Mouse (Mus musculus) spleen, postnatal 14 days (tissue): ENCODE measurements around the gene Olfr573-ps1.

Experiments
- DNase-seq, 2 experiments: peaks; one replicate each; pipeline ENCODE4 v3.0.0; 2021 to 2022; ENCODE audit warnings: low spot score in 2 of 2

Olfr573-ps1 gene

DNA sequence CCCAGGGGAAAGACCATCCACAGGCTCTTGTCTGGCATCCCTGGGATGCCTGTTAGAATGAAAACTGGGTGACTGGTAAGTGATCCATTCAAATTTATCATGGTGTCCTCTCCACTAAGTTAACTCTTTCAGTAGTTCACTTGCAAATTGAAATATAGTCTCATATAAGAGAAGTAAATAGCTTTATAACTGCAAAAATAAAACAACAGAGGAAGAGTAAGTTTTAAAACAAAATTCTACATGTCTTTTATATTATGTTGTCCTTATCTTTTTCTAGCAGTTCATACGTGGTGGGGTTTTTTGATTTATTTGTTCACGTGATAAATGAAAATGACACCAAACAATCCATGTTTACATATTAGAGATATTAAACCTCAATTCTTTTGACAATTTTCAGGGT, at the start of gene Olfr573-ps1:
Gene Olfr573-ps1 (minus strand): TSS at position 101 of the 400 bp plus-strand sequence.
- DNase-seq, result no peak

DNA sequence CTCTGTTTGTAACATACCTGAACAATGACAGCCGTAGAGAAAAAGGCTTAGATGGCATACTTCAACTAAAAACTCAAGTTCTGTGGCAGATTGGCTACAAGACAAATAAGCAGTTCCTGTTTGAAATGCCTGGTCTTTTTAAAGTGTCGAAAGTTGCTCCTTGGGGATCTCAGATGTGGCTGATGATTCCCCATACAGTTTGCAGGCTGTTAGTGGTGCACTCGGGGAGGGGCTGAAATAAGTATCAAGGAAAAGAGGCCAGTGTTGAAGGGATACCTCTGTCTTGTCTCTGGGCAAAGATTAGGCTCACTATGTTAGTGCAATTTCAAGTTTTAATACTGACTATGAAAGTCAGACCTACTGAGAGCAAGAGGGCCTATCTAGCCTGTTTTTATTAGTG, 46.8 kb upstream of the Olfr573-ps1 start, which contains the start of gene Olfr578:
Gene Olfr578 (minus strand): TSS at position 101 of the 400 bp plus-strand sequence.
- no peak for DNase-seq

DNA sequence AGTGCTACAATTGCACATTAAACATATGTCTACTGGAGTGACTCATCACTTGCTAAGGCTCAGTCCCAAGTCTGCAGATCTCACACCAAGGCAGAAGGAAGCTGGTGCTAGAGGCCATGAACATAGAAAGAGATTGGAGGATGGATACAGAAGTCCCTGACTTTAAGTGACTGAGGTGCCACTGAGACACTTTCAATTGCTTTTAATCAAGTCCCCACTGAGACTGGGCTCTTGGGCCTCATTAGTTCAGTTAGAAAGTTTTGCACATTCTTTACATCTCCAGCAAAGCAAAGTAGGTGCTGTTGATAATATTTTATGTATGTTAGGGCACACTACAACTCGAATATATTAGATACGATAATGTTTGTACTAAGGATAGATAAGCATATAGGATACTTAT, 33.5 kb upstream of the Olfr573-ps1 start, which contains the start of gene Olfr577:
Gene Olfr577 (minus strand): TSS at position 101 of the 400 bp plus-strand sequence.
- DNase-seq, result no peak

DNA sequence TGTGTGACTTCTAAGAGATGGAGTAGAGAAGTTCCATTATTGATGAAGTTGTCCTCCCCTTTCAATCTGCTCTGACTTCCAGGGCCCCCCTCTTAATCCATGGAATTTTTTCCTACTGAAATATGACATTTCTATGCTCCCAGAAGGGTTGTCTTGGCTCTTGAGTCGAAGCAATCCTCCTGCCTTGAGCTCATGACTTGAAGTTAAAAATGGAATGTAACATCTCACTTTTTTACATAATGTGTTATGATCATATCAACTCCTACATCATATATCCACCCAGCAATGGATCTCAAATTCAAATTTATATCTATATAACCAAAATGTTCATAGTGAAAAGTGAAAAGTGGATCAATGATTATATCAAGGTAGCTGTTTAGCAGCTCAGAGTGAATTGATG, 32.0 kb upstream of the Olfr573-ps1 start:
- DNase-seq, result no peak

DNA sequence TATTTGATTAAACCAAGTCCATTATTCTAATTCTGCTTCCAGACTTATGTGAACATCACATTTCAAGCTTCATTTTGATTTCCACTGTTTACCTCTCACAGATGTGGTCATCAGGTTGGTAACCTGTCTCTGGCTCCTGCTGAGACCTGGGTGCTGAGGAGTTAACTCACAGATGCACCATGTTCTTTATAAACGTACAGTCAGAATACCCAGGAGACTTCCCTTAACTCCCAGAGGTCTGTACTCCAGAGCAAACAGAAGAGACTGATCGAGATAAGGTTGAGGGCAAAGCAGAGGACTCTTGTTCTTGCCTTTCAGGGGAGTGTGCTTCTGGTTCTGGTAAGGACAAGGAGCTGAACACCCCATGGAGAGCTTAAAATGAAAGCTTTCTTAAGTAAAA, 20.0 kb upstream of the Olfr573-ps1 start, which contains the start of gene Olfr576:
Gene Olfr576 (plus strand): TSS at position 301 of the 400 bp plus-strand sequence.
- DNase-seq, result no peak

DNA sequence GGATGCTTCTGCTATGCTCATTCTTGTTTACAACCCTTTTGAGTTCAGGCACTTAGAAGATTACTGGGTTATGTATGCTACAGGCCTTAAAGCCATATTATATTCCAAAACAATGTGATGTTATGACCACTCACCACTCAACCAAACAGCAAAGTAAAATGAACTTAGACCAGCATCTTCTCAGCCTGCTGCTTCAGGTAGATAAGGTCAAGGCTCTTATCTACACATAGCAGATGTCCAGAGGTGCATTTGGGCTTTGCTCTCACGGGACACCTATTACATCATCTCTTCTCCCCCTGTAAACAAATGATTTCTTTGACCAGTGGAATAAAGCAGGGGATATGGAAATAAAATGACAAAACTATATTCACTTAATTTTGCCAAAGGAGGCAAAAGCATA, 16.2 kb upstream of the Olfr573-ps1 start, which contains the start of gene Olfr575:
Gene Olfr575 (minus strand): TSS at position 183 of the 400 bp plus-strand sequence.
- no peak for DNase-seq

DNA sequence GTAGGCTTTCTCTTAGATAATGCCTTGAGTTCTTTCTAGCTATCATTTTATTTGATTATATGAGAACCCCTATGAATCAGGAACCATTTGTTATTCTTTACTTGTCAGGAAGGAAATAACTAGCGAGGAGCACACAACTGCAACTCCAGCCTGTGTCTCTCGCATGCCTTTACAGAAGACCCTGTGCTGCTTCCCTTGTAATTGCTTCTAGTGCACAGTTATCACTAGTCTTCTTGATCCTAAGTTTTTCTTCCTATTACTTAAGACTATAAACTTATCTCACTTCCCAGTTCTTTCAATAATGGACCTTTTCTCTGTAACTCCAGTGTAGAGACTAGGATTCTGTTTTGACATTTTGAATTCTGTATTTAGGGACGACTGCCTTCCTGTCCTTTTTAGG, 15.8 kb upstream of the Olfr573-ps1 start:
- no peak for DNase-seq

DNA sequence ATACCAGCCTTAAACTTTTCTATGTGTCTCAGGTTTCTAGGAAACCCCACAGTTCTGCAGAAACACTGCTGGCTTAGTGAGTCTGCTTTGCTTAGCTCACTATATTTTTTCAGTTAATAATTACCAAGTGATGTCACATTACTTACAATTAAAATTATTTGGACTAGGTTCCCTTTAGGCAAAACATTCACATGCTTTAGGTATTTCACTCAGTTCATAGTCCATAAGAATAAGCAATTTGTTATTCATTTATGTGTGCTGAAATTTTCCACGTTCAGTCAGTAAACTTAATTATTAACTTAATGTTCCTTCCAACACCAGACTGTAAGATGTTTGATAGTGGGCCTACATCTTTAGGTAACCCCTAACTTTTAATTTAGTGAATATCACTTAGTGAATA, 8.4 kb upstream of the Olfr573-ps1 start:
- DNase-seq, result no peak

DNA sequence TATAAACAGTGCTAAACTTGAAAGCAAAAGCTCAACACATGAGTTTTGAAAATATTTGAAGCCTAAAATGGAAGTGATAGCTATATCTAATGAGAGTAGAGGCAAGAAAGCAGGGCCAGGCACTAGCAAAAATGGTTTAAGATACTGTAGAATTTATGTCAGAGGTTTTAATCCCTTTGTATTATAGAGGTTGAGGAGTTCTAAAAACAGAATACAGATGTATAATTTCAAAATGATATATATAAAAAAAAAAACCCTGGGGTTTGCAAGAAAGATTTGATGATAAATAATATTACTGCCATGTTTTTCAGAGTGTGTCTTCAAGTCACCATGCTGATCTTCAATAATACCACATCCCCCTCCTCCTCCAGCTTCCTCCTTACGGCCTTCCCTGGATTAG, 5.8 kb upstream of the Olfr573-ps1 start, which contains the start of gene Olfr574:
Gene Olfr574 (plus strand): TSS at position 301 of the 400 bp plus-strand sequence.
- DNase-seq, result no peak

DNA sequence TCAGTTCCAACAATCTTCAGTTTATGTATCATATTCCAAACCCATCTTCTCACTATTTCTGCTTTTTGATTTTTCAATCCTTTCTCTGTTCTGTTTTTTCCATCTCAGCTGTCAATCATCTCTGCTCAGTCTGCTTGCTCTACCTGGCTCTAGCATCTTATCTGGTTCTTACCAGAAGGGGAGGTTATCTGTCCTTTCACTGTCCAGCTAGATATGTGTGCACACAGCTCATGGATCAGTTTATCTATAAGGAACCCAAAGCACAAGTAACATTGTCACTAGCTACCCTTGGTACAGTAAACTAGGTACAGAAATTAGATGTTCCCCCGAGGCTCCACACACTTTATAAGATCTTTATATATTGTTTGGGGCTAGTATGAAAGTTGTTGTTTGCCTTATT, 1.0 kb upstream of the Olfr573-ps1 start:
- no peak for DNase-seq

DNA sequence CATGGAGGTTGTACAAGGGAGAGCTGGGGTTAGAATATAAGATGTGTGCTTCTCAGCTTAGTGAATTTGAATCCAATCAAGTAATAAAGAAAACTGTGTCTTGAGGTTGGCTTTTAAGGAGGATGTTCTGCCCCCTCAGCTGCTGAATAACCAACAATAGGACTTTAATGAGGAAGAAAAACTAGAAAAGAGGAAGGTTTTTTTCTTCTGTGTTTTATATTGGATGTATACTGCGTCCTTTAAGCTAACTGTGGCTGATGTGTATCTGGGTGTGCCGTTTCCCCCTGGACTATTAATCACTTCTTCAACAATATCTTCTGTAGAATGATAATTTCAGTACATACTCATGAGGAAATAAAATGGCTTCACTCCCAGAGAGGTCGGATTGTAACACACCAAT, 15.3 kb downstream of the Olfr573-ps1 start:
- DNase-seq, result no peak

DNA sequence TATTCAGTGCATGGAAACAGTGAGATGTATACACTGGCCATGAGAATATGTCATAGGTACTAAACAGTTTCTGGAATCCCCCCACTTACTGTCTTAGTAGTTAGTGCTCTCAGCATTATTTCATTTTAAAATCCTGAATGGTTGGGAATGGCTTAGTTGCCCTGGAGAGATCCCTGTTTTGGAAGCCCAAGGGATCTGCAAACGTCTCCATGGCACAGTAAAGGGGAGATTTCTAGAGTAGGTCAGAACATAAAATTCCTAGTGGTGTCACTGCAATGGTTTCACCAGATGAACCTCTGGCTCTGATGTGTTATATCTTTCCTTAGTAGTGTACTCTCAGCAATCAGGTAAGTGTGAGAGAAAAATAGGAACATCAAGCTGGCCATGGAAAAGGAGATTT, 18.3 kb downstream of the Olfr573-ps1 start, which contains the start of gene Olfr572:
Gene Olfr572 (plus strand): TSS at position 301 of the 400 bp plus-strand sequence.
- DNase-seq, result no peak

DNA sequence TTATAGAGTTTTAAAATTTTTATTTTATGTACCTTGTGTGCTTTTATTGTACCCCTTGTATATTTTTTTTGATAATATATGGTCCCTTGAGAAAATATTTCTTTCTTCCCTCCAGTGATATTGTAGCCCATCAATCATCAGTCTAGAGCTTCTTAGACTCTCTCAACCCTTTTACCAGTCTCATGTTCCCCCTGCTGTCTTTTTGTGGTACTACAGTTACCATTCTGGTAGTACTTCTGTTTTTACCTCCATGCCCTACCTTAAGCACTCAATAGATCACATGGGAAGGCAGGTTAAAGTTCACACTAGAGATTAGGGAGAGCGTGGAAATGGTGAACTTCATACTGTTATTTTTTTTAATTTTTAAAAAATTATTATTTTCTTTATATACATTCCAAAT, 22.7 kb downstream of the Olfr573-ps1 start:
- DNase-seq, result no peak

DNA sequence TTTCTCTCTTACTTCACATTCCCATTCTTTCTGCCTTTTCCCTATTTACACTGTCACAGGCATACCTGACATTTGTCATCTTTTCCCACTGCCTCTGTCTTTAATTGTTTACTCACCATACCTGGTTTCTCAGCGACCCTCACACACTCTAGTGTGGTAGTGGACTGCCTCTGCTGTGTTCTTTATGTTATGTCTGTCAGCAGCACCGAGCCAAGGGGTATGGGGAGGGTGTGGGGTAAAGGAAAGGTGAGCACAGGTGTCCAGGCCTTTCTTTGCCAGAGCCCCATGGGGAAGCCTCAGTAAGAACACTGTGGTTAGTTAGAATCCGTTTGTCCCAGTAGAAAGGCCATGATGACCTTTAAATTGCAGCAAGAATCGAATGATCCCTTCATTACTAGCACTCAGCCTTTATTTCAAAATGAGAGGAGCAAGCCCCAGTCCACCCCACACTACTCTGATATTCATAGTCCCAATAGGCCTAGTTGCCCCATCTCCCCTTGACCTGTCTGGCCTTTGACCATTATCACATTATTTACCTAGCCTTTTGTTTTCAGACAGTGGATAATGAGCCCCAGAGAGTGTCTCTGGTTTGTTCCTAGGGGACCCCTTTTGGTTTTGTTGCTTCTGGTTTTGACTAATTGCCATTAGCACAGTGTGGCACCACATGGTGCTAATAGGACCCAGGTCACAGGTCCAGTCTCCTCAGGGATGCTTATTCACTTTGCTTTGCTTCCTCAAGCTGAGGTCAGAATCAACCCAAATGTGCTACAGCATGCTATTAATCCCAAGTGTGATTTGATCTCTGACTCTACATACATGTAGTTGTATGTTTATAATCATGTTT, 25.1 kb downstream of the Olfr573-ps1 start, which contains the start of gene Olfr571:
Gene Olfr571 (minus strand): TSS at position 505 of the 844 bp plus-strand sequence.
- DNase-seq, result no peak

DNA sequence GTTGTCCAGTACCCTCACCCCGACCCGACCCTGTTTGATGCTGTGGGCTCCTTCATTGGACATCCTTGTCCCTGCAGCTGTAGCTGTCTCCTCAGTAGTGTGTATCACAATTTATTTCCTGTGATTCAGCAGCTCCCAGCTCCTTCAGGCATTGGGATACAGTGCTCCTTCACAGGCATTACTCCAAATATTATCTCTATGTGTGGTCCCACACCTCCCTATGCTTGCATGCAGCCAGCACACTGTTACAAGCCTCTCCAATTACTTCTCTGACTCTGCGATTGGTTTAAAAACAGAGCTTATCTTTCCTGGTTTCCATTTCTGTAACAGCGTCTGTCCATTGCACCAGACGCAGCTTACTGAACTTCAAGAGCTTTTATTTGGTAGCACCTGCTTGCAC, 26.0 kb downstream of the Olfr573-ps1 start:
- no peak for DNase-seq

DNA sequence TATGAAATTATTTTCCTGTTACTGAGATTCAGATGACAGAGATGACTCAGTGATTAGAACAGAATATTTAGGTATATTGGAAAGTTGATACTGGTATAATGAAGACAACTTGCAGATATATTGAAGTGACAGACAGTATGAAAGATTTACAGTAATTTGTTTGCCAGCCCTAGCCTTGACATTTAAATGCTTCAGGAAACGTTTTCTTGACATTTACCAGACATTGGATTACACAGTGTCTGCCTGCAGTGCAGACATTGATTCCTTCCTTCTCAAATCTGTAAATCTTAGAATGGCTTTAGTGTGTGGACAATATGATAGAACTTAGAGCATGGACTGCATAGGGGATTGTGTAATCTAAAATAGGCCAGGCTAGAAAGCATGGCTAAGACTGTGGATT, 27.1 kb downstream of the Olfr573-ps1 start:
- DNase-seq, result no peak
